Mouse (Mus musculus) adrenal gland (tissue): Measurements from ENCODE around the gene Gdpd2.

Source experiments
- intact Hi-C: fragments of 180-260 bp; cut with DNase I; formaldehyde crosslinking; loops from one replicate; pipeline ENCODE4 v1.15.1; 2025
- long read RNA-seq, 2 experiments: library from polyadenylated mRNA; unstranded; transcript quantifications; one replicate each; pipeline ENCODE4 v2.0.0; 2020; ENCODE audit warnings: borderline replicate concordance in 1 of 2; ENCODE audit not compliant: insufficient replicate concordance in 1 of 2

Gdpd2 gene
- long read RNA-seq, experiment 1, result 0 reads
- long read RNA-seq, experiment 2, partial matches to known transcripts, result 0 of 2 reads
- long read RNA-seq, experiment 2, other reads (novel, unspliced or antisense), result 0 of 2 reads

- intact Hi-C loops, result loop anchor here (10.0 kb wide), 1 partner anchor 75 kb away; no protein-coding TSS in a partner anchor
Measured at GRCm38 (mm10) chrX:100729665-100730188, at the start of gene Gdpd2. Gdpd2 (plus strand) TSS chrX:100729873.

GRCm38 (mm10) chrX:100686527-100686926 is 43.1 kb upstream of the Gdpd2 start:
- intact Hi-C loops, result no loop called here

DNA sequence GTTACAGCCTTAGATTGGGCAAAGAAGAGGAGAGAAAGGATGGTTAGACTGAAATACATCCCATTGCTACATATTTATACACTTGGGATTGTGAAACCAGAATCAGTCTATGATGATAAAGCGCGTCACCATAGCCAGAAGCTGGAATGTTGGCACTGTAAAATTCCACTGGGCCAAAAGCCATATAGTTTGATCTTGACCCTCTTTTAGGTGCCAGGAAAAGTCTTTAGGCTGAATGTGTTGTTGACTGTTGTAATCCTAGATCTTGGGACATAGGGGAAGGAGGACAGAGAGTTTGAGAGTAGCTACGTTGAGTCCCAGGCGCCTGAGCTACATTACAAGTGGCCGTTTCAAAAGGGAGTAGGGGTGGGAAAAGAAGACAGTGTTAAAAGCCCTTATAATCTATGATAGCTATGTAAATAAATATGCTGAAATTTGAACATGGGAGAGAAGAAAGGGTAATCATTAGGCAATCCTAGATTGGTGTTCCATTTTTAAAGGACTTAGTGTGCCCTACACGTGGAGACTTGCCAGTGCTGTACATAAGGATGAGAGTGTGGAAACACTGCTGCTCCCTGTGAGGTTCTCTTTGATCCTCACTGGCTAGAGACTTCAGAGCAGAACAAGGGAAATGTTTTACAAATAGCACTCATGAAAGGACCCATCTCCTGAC is 42.2 kb upstream of the Gdpd2 start:
- intact Hi-C loops, result no loop called here

DNA sequence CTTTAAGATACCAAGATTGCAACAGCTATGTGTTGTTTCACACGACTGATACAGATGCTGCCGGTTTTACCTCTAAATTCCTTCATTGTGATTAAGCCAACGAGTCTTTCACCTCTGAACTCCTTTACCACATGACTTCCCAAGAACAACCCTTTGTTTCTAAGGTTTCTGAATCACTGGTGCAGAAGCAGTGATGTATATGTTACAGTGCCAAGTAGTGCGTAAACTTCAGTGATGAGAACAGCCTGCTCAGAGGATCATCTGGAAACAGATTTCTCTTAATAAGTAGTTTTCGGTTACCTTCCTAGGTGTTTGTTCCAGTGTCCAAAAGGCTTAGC is 41.7 kb upstream of the Gdpd2 start:
- intact Hi-C loops, result no loop called here

GRCm38 (mm10) chrX:100696776-100697175 is 32.9 kb upstream of the Gdpd2 start:
- intact Hi-C loops, result no loop called here

- intact Hi-C loops, result no loop called here
Measured at GRCm38 (mm10) chrX:100708032-100708431, 21.6 kb upstream of the Gdpd2 start.

GRCm38 (mm10) chrX:100716173-100716572 is 13.5 kb upstream of the Gdpd2 start:
- intact Hi-C loops, result no loop called here

DNA sequence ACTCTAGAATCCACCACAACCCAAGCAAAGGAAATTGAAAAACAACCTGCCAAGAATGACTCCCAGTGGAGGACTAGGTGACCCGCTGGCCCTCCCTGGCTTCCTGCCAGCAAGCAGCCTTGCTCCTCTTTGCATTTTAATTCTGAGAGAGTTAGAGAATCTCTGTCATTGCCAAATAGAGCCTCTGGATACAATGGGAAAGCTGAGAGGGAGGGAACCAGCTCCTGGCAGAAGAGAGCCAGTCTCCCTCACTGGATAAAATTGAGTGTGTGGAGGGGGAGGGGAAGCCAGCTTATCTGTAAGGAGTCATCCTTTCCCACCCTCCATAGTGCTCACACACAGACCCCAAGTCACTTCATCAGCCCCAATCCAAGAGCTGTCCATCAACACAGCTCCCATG is 726 bp upstream of the Gdpd2 start:
- intact Hi-C loops, result no loop called here

- intact Hi-C loops, result loop anchor here (10.0 kb wide), 1 partner anchor 75 kb away; no protein-coding TSS in a partner anchor
Measured at GRCm38 (mm10) chrX:100730266-100730665, 593 bp downstream of the Gdpd2 start.

DNA sequence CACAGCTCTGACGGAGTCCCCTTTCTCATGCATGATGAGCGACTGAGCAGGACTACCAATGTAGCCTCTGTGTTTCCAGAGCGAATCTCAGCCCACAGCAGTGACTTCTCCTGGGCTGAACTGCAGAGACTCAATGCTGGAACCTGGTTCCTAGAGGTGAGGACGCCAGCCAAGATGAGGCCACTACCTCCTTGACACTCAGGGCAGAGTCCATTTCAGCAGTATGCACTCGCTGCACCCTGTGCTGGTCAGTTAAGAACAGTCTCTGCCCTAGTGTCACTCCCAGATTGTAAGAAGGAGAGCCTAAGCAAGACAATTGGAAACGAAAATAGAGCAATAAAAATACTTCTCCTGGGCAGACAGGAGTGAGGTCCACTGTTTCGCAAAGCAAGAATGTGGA is 4.7 kb downstream of the Gdpd2 start:
- intact Hi-C loops, result loop anchor here (10.0 kb wide), 1 partner anchor 80 kb away; no protein-coding TSS in a partner anchor

DNA sequence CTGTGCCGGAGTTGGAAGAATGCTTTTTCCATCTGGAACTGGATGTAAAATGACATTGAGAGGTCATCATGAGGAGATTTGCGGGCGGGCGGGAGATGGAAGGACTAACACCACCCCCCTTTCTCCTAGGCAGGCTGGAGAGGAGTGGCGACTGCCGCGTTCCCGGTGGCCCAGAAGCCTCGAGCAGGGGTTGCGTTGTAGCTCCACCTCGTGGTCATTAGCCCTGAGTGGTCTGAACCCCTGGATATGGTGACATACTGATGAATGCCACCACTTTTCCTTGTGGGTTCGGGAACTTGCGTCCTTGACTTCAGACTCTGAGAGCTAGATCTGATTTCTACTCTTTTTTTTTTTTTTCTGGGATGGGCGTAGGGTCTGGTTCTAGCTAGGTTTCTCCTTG is 9.2 kb downstream of the Gdpd2 start:
- intact Hi-C loops, result loop anchor here (10.0 kb wide), 1 partner anchor 84 kb away; no protein-coding TSS in a partner anchor

- intact Hi-C loops, result loop anchor here (10.0 kb wide), 1 partner anchor 85 kb away; no protein-coding TSS in a partner anchor
Measured at GRCm38 (mm10) chrX:100739443-100739842, 9.8 kb downstream of the Gdpd2 start.

DNA sequence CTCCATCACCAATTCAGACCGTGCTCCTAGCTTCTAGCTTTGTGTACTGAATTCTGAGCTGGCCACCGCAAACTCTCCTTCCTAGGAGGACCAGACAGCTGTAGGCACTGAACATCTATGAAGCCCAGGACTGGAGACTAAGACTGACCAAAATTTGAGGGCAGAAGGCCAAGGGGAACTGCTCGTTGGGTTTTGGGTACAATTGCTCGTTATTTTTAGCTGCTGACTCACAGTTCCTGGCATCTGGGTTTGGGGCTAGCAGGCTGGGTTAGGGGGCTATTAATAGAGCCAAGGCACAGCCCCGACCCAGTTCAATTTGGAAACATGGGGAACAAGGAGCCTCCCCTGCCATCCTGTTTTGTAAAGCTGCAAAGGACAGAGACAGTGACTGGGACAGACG is 11.1 kb downstream of the Gdpd2 start:
- intact Hi-C loops, result no loop called here

DNA sequence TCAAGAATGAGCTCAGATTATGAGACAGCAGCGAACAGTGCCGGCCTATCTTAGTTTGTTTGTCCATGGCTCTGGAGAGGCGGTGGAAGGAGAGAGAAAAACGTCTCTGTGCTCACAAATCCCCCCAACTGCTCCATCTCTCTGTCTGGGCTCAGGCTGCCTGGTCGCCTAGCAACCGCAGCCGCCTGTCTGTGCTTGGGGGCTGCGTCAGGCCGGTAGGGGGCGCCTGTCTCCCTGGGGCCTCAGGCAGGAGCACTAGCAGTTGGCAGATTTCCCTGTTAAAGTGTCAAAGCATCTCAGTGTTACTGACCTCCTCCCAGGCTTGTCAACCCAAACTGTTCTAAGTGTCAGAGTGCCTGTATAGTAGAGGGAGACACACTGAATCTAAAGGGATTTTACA is 12.3 kb downstream of the Gdpd2 start:
- intact Hi-C loops, result no loop called here

DNA sequence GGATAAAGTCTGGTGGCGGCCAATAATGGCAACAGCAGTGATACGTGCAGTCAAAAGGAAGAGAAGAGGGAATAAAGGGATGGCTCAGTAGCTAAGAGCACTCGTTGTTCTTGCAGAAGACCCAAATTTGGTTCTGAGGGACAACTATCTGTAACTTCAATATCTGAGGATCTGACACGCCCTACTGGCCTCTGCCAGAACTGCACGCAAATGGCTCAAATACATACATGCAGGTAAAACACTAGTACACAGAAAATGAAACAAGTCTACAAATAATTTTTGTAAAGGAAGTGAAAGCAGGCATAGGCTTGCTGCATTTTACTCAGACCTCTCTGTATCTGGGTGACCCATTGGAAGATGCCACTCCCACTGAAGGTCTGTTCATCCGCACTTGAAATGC is 36.2 kb downstream of the Gdpd2 start:
- intact Hi-C loops, result no loop called here

DNA sequence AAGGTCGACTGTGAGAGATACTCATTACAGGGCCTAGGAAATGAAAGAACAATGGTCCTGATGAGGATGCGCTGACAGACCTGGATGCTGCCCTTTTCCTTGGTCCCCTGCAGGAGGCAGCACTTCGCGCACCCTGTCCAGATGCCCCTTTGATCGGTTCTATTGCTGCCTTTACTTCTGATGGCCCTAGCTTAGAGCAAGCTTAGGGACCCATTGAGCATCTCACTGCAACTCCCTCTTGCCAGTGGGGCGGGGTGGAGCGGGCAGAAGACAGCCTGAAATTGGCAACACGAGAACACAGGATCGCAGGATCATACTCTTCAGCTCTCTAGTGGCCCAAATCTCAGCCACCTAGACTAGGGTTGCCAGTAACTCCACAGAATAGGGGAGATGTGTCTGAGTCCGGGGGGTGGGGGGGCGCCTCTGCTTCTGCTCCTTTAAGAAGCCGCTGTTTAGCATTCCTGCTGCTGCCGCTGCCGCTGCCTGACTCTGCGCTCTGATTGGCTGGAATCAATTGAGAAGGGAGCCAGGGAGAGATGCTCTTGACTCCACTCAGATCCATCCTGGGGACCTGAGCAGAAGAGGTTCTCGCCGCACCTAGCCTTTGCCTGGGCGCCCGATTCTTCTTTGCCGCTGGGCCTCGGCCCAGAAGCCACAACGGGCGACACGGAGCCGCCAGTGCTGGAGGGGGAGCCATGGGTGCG is 37.7 kb downstream of the Gdpd2 start, which contains the start of gene Dlg3:
Dlg3 (plus strand) TSS at position 542 of the 704 bp plus-strand sequence.
- intact Hi-C loops, result no loop called here

DNA sequence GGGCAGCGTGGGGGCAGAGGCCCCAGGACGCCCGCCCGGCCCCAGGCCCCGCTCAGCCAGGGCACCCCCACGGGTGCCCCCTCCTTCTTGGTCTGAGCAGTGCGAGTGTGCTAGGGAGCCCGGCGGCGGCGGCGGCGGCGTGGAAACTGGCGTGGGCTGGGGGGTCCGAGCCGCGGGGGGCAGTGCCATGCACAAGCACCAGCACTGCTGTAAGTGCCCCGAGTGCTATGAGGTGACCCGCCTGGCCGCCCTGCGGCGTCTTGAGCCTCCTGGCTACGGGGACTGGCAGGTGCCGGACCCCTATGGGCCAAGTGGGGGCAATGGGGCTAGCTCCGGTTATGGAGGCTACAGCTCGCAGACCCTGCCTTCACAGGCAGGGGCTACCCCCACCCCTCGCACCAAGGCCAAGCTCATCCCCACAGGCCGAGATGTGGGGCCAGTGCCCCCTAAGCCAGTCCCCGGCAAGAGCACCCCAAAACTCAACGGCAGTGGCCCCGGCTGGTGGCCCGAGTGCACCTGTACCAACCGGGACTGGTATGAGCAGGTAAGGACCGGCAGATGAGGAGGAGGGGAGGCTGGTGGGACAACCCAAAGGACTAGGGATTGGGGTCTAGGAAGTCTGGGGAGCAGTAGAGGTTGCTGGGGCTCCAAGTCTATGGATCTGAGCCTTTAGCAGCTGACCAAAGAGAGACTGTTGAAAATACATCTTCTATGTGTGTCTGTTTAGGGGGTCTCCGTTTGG is 38.4 kb downstream of the Gdpd2 start:
- intact Hi-C loops, result no loop called here

- intact Hi-C loops, result no loop called here
Measured at GRCm38 (mm10) chrX:100769281-100769680, 39.6 kb downstream of the Gdpd2 start.

DNA sequence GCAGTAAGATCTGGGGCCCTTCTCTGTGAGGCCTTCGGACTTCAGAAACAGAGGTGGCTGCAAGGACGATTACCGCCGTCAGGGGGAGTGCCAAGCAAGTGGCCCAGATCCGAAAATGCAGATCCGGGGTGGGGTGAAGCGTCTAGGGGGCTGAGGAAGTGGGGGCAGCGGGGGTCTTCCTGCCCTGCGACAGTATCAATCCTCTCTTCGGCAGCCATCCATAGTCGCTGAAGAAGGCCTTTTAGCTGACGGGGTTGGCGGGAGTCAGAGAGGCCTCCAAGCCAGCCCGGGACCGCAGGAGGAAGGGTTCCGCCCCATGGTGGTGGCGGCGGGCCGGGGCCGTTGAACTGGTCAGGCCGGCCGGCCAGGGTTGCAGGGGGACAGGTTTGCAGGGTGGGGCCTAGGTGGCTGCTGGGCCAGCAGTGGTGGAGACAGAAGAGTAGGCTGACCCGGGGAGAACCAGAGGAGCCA is 44.7 kb downstream of the Gdpd2 start:
- intact Hi-C loops, result loop anchor here (10.0 kb wide), 3 partner anchors 110 to 350 kb away; no protein-coding TSS in a partner anchor

- intact Hi-C loops, result loop anchor here (10.0 kb wide), 3 partner anchors 109 to 349 kb away; no protein-coding TSS in a partner anchor
Measured at GRCm38 (mm10) chrX:100775405-100775804, 45.7 kb downstream of the Gdpd2 start.

DNA sequence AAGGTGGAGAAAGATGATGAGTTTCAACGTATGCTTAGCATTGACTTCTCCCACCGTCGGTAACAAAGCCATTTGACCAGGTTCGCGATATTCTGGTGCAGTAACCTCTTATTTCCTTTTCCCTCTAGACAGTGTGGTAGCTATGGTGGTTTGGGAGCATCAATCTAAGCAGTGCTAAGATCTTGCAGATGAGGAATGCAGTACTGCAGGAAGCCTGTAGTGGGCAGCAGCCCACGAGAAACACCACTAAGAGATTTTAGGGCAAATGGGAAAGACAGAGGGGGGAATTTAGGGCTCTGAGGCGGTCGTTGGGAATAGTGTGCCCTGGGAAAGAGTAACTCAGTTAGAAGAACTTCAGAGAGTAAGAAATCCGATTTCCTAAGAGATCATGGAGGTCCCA is 46.8 kb downstream of the Gdpd2 start:
- intact Hi-C loops, result loop anchor here (10.0 kb wide), 3 partner anchors 108 to 348 kb away; no protein-coding TSS in a partner anchor
